Mouse (Mus musculus) limb, embryonic 13.5 days (tissue): ENCODE measurements around the gene Gatad2a. TPM values are rescaled to one million over a fixed set of nuclear protein-coding genes. Genes with fewer than 3 reads are reported as not detected.

Experiments
- polyA plus RNA-seq: library from polyadenylated mRNA; unstranded; fragments of >200 nt; fragmentation: Nextera tagmentation; extraction: Ambion mirVana; gene quantifications from 2 replicates; pipeline ENCODE4 v1.2.1, GENCODE M21; 2015

Gene Gatad2a
- polyA plus RNA-seq, 1 experiment from 2014 or later: 37.7 TPM

Other genes with a start within 250 kb of the Gatad2a start
- 7.7 and 8.1 TPM in 2 replicates for gene Zfp963, start 246.4 kb downstream of the Gatad2a start, polyA plus RNA-seq
- gene Gm20422, start 221.5 kb downstream of the Gatad2a start, polyA plus RNA-seq: 0.19 TPM in 1 of 2 replicates, not detected in the other
- 48.6 and 52.7 TPM in 2 replicates for gene Atp13a1, start 205.2 kb downstream of the Gatad2a start, polyA plus RNA-seq
- 38.2 and 38.7 TPM in 2 replicates for gene Zfp866, start 205.2 kb downstream of the Gatad2a start, polyA plus RNA-seq
- gene Gmip, start 187.7 kb downstream of the Gatad2a start, polyA plus RNA-seq: 7.3 and 9.0 TPM in 2 replicates
- gene Lpar2, start 174.0 kb downstream of the Gatad2a start, polyA plus RNA-seq: 0.83 and 0.98 TPM in 2 replicates
- gene Pbx4, start 163.9 kb downstream of the Gatad2a start, polyA plus RNA-seq: 8.5 and 8.7 TPM in 2 replicates
- 1.2 and 1.6 TPM in 2 replicates for gene Cilp2, start 108.7 kb downstream of the Gatad2a start, polyA plus RNA-seq
- 4.3 TPM in 2 replicates for gene Tssk6, start 94.2 kb downstream of the Gatad2a start, polyA plus RNA-seq
- 173 and 181 TPM in 2 replicates for gene Ndufa13, start 93.8 kb downstream of the Gatad2a start, polyA plus RNA-seq
- 4.2 and 6.6 TPM in 2 replicates for gene Yjefn3, start 93.7 kb downstream of the Gatad2a start, polyA plus RNA-seq
- 59.5 and 62.8 TPM in 2 replicates for gene Mau2, start 46.4 kb upstream of the Gatad2a start, polyA plus RNA-seq
- gene Sugp1, start 46.4 kb upstream of the Gatad2a start, polyA plus RNA-seq: 54.5 and 58.5 TPM in 2 replicates
- gene Tm6sf2, start 76.5 kb upstream of the Gatad2a start, polyA plus RNA-seq: 1.0 and 1.2 TPM in 2 replicates
- gene Hapln4, start 87.1 kb upstream of the Gatad2a start, polyA plus RNA-seq: not detected in 2 replicates
- 0.67 and 0.87 TPM in 2 replicates for gene Ncan, start 124.5 kb upstream of the Gatad2a start, polyA plus RNA-seq
- gene Nr2c2ap, start 134.9 kb upstream of the Gatad2a start, polyA plus RNA-seq: 25.1 and 26.0 TPM in 2 replicates
- gene Rfxank, start 142.8 kb upstream of the Gatad2a start, polyA plus RNA-seq: 23.8 and 26.0 TPM in 2 replicates
- gene Borcs8, start 143.1 kb upstream of the Gatad2a start, polyA plus RNA-seq: 51.0 and 56.0 TPM in 2 replicates
- gene Mef2b, start 143.3 kb upstream of the Gatad2a start, polyA plus RNA-seq: 0.38 TPM in 2 replicates
- 66.5 and 70.6 TPM in 2 replicates for gene Tmem161a, start 176.0 kb upstream of the Gatad2a start, polyA plus RNA-seq
- 4.0 and 4.6 TPM in 2 replicates for gene Slc25a42, start 215.9 kb upstream of the Gatad2a start, polyA plus RNA-seq
- 37.0 and 40.5 TPM in 2 replicates for gene Sugp2, start 237.8 kb upstream of the Gatad2a start, polyA plus RNA-seq
- gene Armc6, start 238.1 kb upstream of the Gatad2a start, polyA plus RNA-seq: 25.5 and 26.2 TPM in 2 replicates